Mouse (Mus musculus): Measurements from ENCODE around the gene Thoc6. TPM values are rescaled to one million over a fixed set of nuclear protein-coding genes. Genes with fewer than 3 reads are reported as not detected.

Thoc6 gene
- polyA plus RNA-seq, 1 experiment: 30.1 TPM

- TF ChIP-seq TCF12 (IDR thresholded peaks at IDR 0.05; ENCODE audit: insufficient read depth, poor library complexity, severe bottlenecking) (no peak), POLR2A (IDR thresholded peaks at IDR 0.05; ENCODE audit: insufficient read length, low read depth) (no peak), SRF (IDR thresholded peaks at IDR 0.05; ENCODE audit: control insufficient read depth, insufficient read length, low read depth) (no peak), MYOD1 (IDR thresholded peaks at IDR 0.05; ENCODE audit: control insufficient read depth in 1 of 3, insufficient read length in 2 of 3, low read depth in 2 of 3) (no peak), REST (IDR thresholded peaks at IDR 0.05; ENCODE audit: insufficient read depth, insufficient read length) (no peak), E2F4 (IDR thresholded peaks at IDR 0.05; ENCODE audit: insufficient read depth) (no peak), MAX (IDR thresholded peaks at IDR 0.05; ENCODE audit: low read depth) (no peak), USF1 (IDR thresholded peaks at IDR 0.05; ENCODE audit: low read depth) (no peak), CEBPB (IDR thresholded peaks at IDR 0.05; ENCODE audit: insufficient read depth, poor library complexity, severe bottlenecking) (no peak), POLR2AphosphoS2 (IDR thresholded peaks at IDR 0.05; ENCODE audit: insufficient read length, low read depth) (no peak), TCF3 (IDR thresholded peaks at IDR 0.05; ENCODE audit: insufficient read length, low read depth) (no peak), MYOG (IDR thresholded peaks at IDR 0.05; ENCODE audit: control insufficient read depth in 1 of 3, insufficient read depth in 1 of 3, insufficient read length in 2 of 3, low read depth in 2 of 3) (no peak)
- Histone ChIP-seq H3ac (ENCODE audit: control insufficient read depth, insufficient read length) (no peak overlapping the region), H3K27me3 (ENCODE audit: control insufficient read depth, insufficient read depth, insufficient read length) (peaks cover 56% of the 10 kb centered on the region), H3K79me2 (ENCODE audit: control insufficient read depth, insufficient read depth) (no peaks in the 10 kb centered on the region), H3K4me2 (ENCODE audit: low read depth) (no peak overlapping the region), H3K4me3 (no peak overlapping the region), H3K36me3 (ENCODE audit: control insufficient read depth, insufficient read depth) (no peaks in the 10 kb centered on the region)
Observed at GRCm38 (mm10) chr17:23620351-23620750, 53.3 kb downstream of the Thoc6 start.

Other genes with a start within 250 kb of the Thoc6 start
- not detected for gene Vmn2r117, start 194.2 kb downstream of the Thoc6 start, polyA plus RNA-seq (2012; fragmentation: generic; extraction: Trizol)
- 9.9 TPM for gene Zfp213, start 109.6 kb downstream of the Thoc6 start, polyA plus RNA-seq (2012; fragmentation: generic; extraction: Trizol)
- 5.1 TPM for gene Zfp13, start 74.4 kb downstream of the Thoc6 start, polyA plus RNA-seq (2012; fragmentation: generic; extraction: Trizol)
- 0.02 TPM for gene Zscan10, start 73.0 kb downstream of the Thoc6 start, polyA plus RNA-seq (2012; fragmentation: generic; extraction: Trizol)
- gene Mmp25, start 28.6 kb downstream of the Thoc6 start, polyA plus RNA-seq (2012; fragmentation: generic; extraction: Trizol): not detected
- gene Bicdl2, start 13.4 kb downstream of the Thoc6 start, polyA plus RNA-seq (2012; fragmentation: generic; extraction: Trizol): 0.14 TPM
- 199 TPM for gene Hcfc1r1, start 286 bp downstream of the Thoc6 start, polyA plus RNA-seq (2012; fragmentation: generic; extraction: Trizol)
- 328 TPM for gene Tnfrsf12a, start 3.6 kb upstream of the Thoc6 start, polyA plus RNA-seq (2012; fragmentation: generic; extraction: Trizol)
- gene Cldn6, start 5.4 kb upstream of the Thoc6 start, polyA plus RNA-seq (2012; fragmentation: generic; extraction: Trizol): not detected
- gene Cldn9, start 10.1 kb upstream of the Thoc6 start, polyA plus RNA-seq (2012; fragmentation: generic; extraction: Trizol): 0.24 TPM
- gene 1520401A03Rik, start 48.9 kb upstream of the Thoc6 start, polyA plus RNA-seq (2012; fragmentation: generic; extraction: Trizol): 0.40 TPM
- 11.5 TPM for gene Pkmyt1, start 52.5 kb upstream of the Thoc6 start, polyA plus RNA-seq (2012; fragmentation: generic; extraction: Trizol)
- 15.4 TPM for gene Paqr4, start 67.0 kb upstream of the Thoc6 start, polyA plus RNA-seq (2012; fragmentation: generic; extraction: Trizol)
- 0.88 TPM for gene Kremen2, start 72.0 kb upstream of the Thoc6 start, polyA plus RNA-seq (2012; fragmentation: generic; extraction: Trizol)
- 43.5 TPM for gene Flywch1, start 97.7 kb upstream of the Thoc6 start, polyA plus RNA-seq (2012; fragmentation: generic; extraction: Trizol)
- gene Flywch2, start 112.2 kb upstream of the Thoc6 start, polyA plus RNA-seq (2012; fragmentation: generic; extraction: Trizol): 0.42 TPM
- 58.2 TPM for gene Srrm2, start 116.7 kb upstream of the Thoc6 start, polyA plus RNA-seq (2012; fragmentation: generic; extraction: Trizol)
- gene Elob, start 155.3 kb upstream of the Thoc6 start, polyA plus RNA-seq (2012; fragmentation: generic; extraction: Trizol): 986 TPM
- gene Prss33, start 162.2 kb upstream of the Thoc6 start, polyA plus RNA-seq (2012; fragmentation: generic; extraction: Trizol): not detected
- gene Prss32, start 170.0 kb upstream of the Thoc6 start, polyA plus RNA-seq (2012; fragmentation: generic; extraction: Trizol): 0.04 TPM
- 0.05 TPM for gene Prss41, start 170.3 kb upstream of the Thoc6 start, polyA plus RNA-seq (2012; fragmentation: generic; extraction: Trizol)
- gene Prss21, start 194.2 kb upstream of the Thoc6 start, polyA plus RNA-seq (2012; fragmentation: generic; extraction: Trizol): not detected
- gene Dcpp1, start 207.0 kb upstream of the Thoc6 start, polyA plus RNA-seq (2012; fragmentation: generic; extraction: Trizol): not detected
- gene Dcpp2, start 207.0 kb upstream of the Thoc6 start, polyA plus RNA-seq (2012; fragmentation: generic; extraction: Trizol): not detected
- gene Dcpp3, start 243.6 kb upstream of the Thoc6 start, polyA plus RNA-seq (2012; fragmentation: generic; extraction: Trizol): not detected